Mouse (Mus musculus): ENCODE results near the gene Mif.

Gene Mif

GRCm38 (mm10) chr10:75835761-75836531, 24.1 kb downstream of the Mif start:
- DNase-seq: peak; percentile 66 to 93

GRCm38 (mm10) chr10:75835307-75835706, 24.7 kb downstream of the Mif start:
- peak; percentile 89 to 93 for DNase-seq

GRCm38 (mm10) chr10:75834721-75835120, 25.3 kb downstream of the Mif start:
- no peak for DNase-seq

GRCm38 (mm10) chr10:75834250-75834649, 25.8 kb downstream of the Mif start:
- DNase-seq: peak; percentile 92 to 94

GRCm38 (mm10) chr10:75833456-75834080, 26.5 kb downstream of the Mif start:
- peak; percentile 29 to 38 for DNase-seq

- DNase-seq: peak; percentile 86
Observed at GRCm38 (mm10) chr10:75832272-75832895, 27.7 kb downstream of the Mif start.

- DNase-seq: no peak
Observed at GRCm38 (mm10) chr10:75830275-75830670, 29.8 kb downstream of the Mif start.

- DNase-seq: no peak
Observed at GRCm38 (mm10) chr10:75829529-75830274, 30.3 kb downstream of the Mif start.

GRCm38 (mm10) chr10:75828500-75828931, 31.5 kb downstream of the Mif start:
- DNase-seq: peak; percentile 58 to 64

- peak; percentile 78 to 88 for DNase-seq
Observed at GRCm38 (mm10) chr10:75827668-75828360, 32.2 kb downstream of the Mif start.

- no peak for DNase-seq
Observed at GRCm38 (mm10) chr10:75824530-75824929, 35.5 kb downstream of the Mif start.

- no peak for DNase-seq
Observed at GRCm38 (mm10) chr10:75823782-75824181, 36.3 kb downstream of the Mif start.

- DNase-seq: no peak
Observed at GRCm38 (mm10) chr10:75822443-75822842, 37.6 kb downstream of the Mif start, which contains the start of gene Gstt4. Gene Gstt4, minus strand, starts transcription at chr10:75822543.

- DNase-seq: no peak
Observed at GRCm38 (mm10) chr10:75819882-75820281, 40.2 kb downstream of the Mif start.

- no peak for DNase-seq
Observed at GRCm38 (mm10) chr10:75818641-75819040, 41.4 kb downstream of the Mif start.

All from kidney, adult 8-10 months (tissue).